Mouse (Mus musculus) neural tube, embryonic 15.5 days (tissue): ENCODE results near the gene Wwc2. TPM values are rescaled to one million over a fixed set of nuclear protein-coding genes. Genes with fewer than 3 reads are reported as not detected.

Source experiments
- ATAC-seq: fragments of 200-750 bp; cut with Nextera tagmentation; 2 replicates; pipeline ENCODE4 v1.8.0; 2017; ENCODE audit warnings: mild to moderate bottlenecking, moderate TSS enrichment, moderate library complexity; ENCODE audit not compliant: low FRiP score
- H3K27ac ChIP-seq: fragments of 300-500 bp; sonication (generic); replicated peaks from 2 replicates; pipeline ENCODE4 v1.5.1; 2015; ENCODE audit warnings: mild to moderate bottlenecking, inconsistent platforms
- H3K27me3 ChIP-seq: fragments of 300-500 bp; sonication (generic); replicated peaks from 2 replicates; pipeline ENCODE4 v1.6.1; 2015; ENCODE audit warnings: inconsistent platforms
- H3K36me3 ChIP-seq: fragments of 300-500 bp; sonication (generic); 2 replicates; pipeline ENCODE4 v1.6.1; 2015; ENCODE audit warnings: inconsistent platforms
- H3K4me1 ChIP-seq: fragments of 300-500 bp; sonication (generic); 2 replicates; pipeline ENCODE4 v1.6.1; 2015; ENCODE audit warnings: inconsistent platforms
- H3K4me2 ChIP-seq: fragments of 300-500 bp; sonication (generic); 2 replicates; pipeline ENCODE4 v1.6.1; 2015; ENCODE audit warnings: inconsistent platforms, mild to moderate bottlenecking, moderate library complexity
- H3K4me3 ChIP-seq: fragments of 300-500 bp; sonication (generic); replicated peaks from 2 replicates; pipeline ENCODE4 v1.5.1; 2015; ENCODE audit warnings: mild to moderate bottlenecking, inconsistent platforms
- H3K9ac ChIP-seq: fragments of 300-500 bp; sonication (generic); replicated peaks from 2 replicates; pipeline ENCODE4 v1.6.1; 2015; ENCODE audit warnings: mild to moderate bottlenecking, inconsistent platforms
- H3K9me3 ChIP-seq: fragments of 300-500 bp; sonication (generic); replicated peaks from 2 replicates; pipeline ENCODE4 v1.6.1; 2016; ENCODE audit warnings: inconsistent platforms
- WGBS: fragments of 180-500 bp; shearing (Covaris S2); methylation state at CpG from one replicate; pipeline ENCODE4 v1.1.7; 2015; ENCODE audit warnings: mixed read lengths; 5-methylcytosine and 5-hydroxymethylcytosine counted together
- polyA plus RNA-seq: library from polyadenylated mRNA; unstranded; fragments of >200 nt; fragmentation: Nextera tagmentation; extraction: Ambion mirVana; gene quantifications from 2 replicates; pipeline ENCODE4 v1.2.1, GENCODE M21; 2015

Gene Wwc2
- polyA plus RNA-seq, 1 experiment from 2014 or later: 5.8 TPM

GRCm38 (mm10) chr8:47988111-47988510 lies 2.6 kb downstream of the Wwc2 start:
- Histone ChIP-seq H3K9me3 (no peaks in the 10 kb centered on the region), H3K9ac (no peak overlapping the region), H3K4me3 (no peak overlapping the region), H3K27me3 (no peaks in the 10 kb centered on the region), H3K4me2 (peak overlapping the region; percentile 95), H3K36me3 (no peaks in the 10 kb centered on the region), H3K27ac (no peak overlapping the region), H3K4me1 (peaks cover 47% of the 10 kb centered on the region)
- ATAC-seq: no peak
- 58% methylated on average over 15 of the region's 15 CpGs for WGBS

- no peak overlapping the region for H3K9ac ChIP-seq
- 30% methylated on average over 10 of the region's 10 CpGs for WGBS
- no peaks in the 10 kb centered on the region for H3K36me3 ChIP-seq
- no peaks in the 10 kb centered on the region for H3K9me3 ChIP-seq
- no peak overlapping the region; the same call in 1 of the 2 replicates for H3K27ac ChIP-seq
- H3K4me3 ChIP-seq: no peak overlapping the region
- ATAC-seq: no peak
- H3K4me2 ChIP-seq: no peak overlapping the region
- H3K4me1 ChIP-seq: peaks cover 35% of the 10 kb centered on the region
- H3K27me3 ChIP-seq: no peaks in the 10 kb centered on the region
These were observed 5.1 kb downstream of the Wwc2 start for GRCm38 (mm10) chr8:47985644-47986043.

GRCm38 (mm10) chr8:47985243-47985642 lies 5.5 kb downstream of the Wwc2 start:
- no peaks in the 10 kb centered on the region for H3K27me3 ChIP-seq
- H3K9me3 ChIP-seq: no peaks in the 10 kb centered on the region
- H3K9ac ChIP-seq: no peak overlapping the region
- no peak overlapping the region for H3K4me3 ChIP-seq
- peaks cover 35% of the 10 kb centered on the region for H3K4me1 ChIP-seq
- ATAC-seq: no peak
- H3K27ac ChIP-seq: peak overlapping the region; percentile 28; the same call in 1 of the 2 replicates
- H3K36me3 ChIP-seq: no peaks in the 10 kb centered on the region
- H3K4me2 ChIP-seq: no peak overlapping the region

GRCm38 (mm10) chr8:47981075-47981474 lies 9.6 kb downstream of the Wwc2 start:
- no peak overlapping the region for H3K9ac ChIP-seq
- no peak overlapping the region for H3K27ac ChIP-seq
- WGBS: 96% methylated on average over 6 of the region's 6 CpGs
- H3K9me3 ChIP-seq: no peaks in the 10 kb centered on the region
- no peak for ATAC-seq
- no peaks in the 10 kb centered on the region for H3K27me3 ChIP-seq
- H3K4me1 ChIP-seq: peaks cover 9% of the 10 kb centered on the region
- H3K4me2 ChIP-seq: no peak overlapping the region
- H3K4me3 ChIP-seq: no peak overlapping the region
- no peaks in the 10 kb centered on the region for H3K36me3 ChIP-seq

GRCm38 (mm10) chr8:47979876-47980275 lies 10.8 kb downstream of the Wwc2 start:
- Histone ChIP-seq H3K36me3 (no peaks in the 10 kb centered on the region), H3K4me2 (no peak overlapping the region), H3K27ac (no peak overlapping the region), H3K9ac (no peak overlapping the region), H3K4me3 (no peak overlapping the region), H3K27me3 (no peaks in the 10 kb centered on the region), H3K4me1 (peaks cover 5% of the 10 kb centered on the region), H3K9me3 (no peaks in the 10 kb centered on the region)
- WGBS: 95% methylated on average over 8 of the region's 8 CpGs
- ATAC-seq: no peak

- H3K9ac ChIP-seq: no peak overlapping the region
- H3K4me3 ChIP-seq: no peak overlapping the region
- H3K36me3 ChIP-seq: no peaks in the 10 kb centered on the region
- H3K27me3 ChIP-seq: no peaks in the 10 kb centered on the region
- peaks cover 8% of the 10 kb centered on the region for H3K4me1 ChIP-seq
- ATAC-seq: no peak
- H3K4me2 ChIP-seq: no peak overlapping the region
- no peak overlapping the region for H3K27ac ChIP-seq
- 88% methylated on average over 6 of the region's 6 CpGs for WGBS
- no peaks in the 10 kb centered on the region for H3K9me3 ChIP-seq
These were observed 12.0 kb downstream of the Wwc2 start for GRCm38 (mm10) chr8:47978755-47979154.

- H3K27ac ChIP-seq: peak overlapping the region; percentile 29; the same call in 1 of the 2 replicates
- peak overlapping the region; percentile 31 for H3K4me3 ChIP-seq
- H3K4me2 ChIP-seq: peak overlapping the region; percentile 61
- H3K9ac ChIP-seq: peak overlapping the region; percentile 45
- peaks cover 8% of the 10 kb centered on the region for H3K4me1 ChIP-seq
- 34% methylated on average over 7 of the region's 7 CpGs for WGBS
- H3K36me3 ChIP-seq: no peaks in the 10 kb centered on the region
- no peaks in the 10 kb centered on the region for H3K27me3 ChIP-seq
- 0 out of 2 replicates have a peak, but pooled peaks have one; percentile 16 for ATAC-seq
- no peaks in the 10 kb centered on the region for H3K9me3 ChIP-seq
These were observed 15.8 kb downstream of the Wwc2 start for GRCm38 (mm10) chr8:47974963-47975314.

GRCm38 (mm10) chr8:47974138-47974962 lies 16.4 kb downstream of the Wwc2 start:
- WGBS: 19% methylated on average over 20 of the region's 20 CpGs
- H3K4me1 ChIP-seq: peaks cover 8% of the 10 kb centered on the region
- no peaks in the 10 kb centered on the region for H3K9me3 ChIP-seq
- ATAC-seq: peak; percentile 67
- H3K36me3 ChIP-seq: no peaks in the 10 kb centered on the region
- peak overlapping the region; percentile 31 for H3K4me3 ChIP-seq
- peak overlapping the region; percentile 29; the same call in 1 of the 2 replicates for H3K27ac ChIP-seq
- H3K9ac ChIP-seq: peak overlapping the region; percentile 45
- peak overlapping the region; percentile 61 for H3K4me2 ChIP-seq
- H3K27me3 ChIP-seq: no peaks in the 10 kb centered on the region

GRCm38 (mm10) chr8:47971121-47971520 lies 19.6 kb downstream of the Wwc2 start:
- no peaks in the 10 kb centered on the region for H3K9me3 ChIP-seq
- no peak overlapping the region for H3K9ac ChIP-seq
- no peak overlapping the region for H3K4me2 ChIP-seq
- no peaks in the 10 kb centered on the region for H3K27me3 ChIP-seq
- no peak overlapping the region for H3K27ac ChIP-seq
- WGBS: 62% methylated on average over 2 of the region's 2 CpGs
- no peak overlapping the region for H3K4me3 ChIP-seq
- ATAC-seq: no peak
- no peaks in the 10 kb centered on the region for H3K36me3 ChIP-seq
- H3K4me1 ChIP-seq: peaks cover 19% of the 10 kb centered on the region

- 75% methylated on average over 5 of the region's 5 CpGs for WGBS
- no peak for ATAC-seq
- H3K27ac ChIP-seq: no peak overlapping the region
- H3K27me3 ChIP-seq: no peaks in the 10 kb centered on the region
- no peaks in the 10 kb centered on the region for H3K36me3 ChIP-seq
- H3K9ac ChIP-seq: no peak overlapping the region
- peaks cover 19% of the 10 kb centered on the region for H3K4me1 ChIP-seq
- no peaks in the 10 kb centered on the region for H3K9me3 ChIP-seq
- H3K4me3 ChIP-seq: no peak overlapping the region
- H3K4me2 ChIP-seq: no peak overlapping the region
These were observed 20.1 kb downstream of the Wwc2 start for GRCm38 (mm10) chr8:47970576-47970975.

GRCm38 (mm10) chr8:47967045-47967920 lies 23.4 kb downstream of the Wwc2 start:
- no peak overlapping the region for H3K9ac ChIP-seq
- no peaks in the 10 kb centered on the region for H3K36me3 ChIP-seq
- 0 out of 2 replicates have a peak, but pooled peaks have one; percentile 53 for ATAC-seq
- peaks cover 14% of the 10 kb centered on the region for H3K4me1 ChIP-seq
- no peak overlapping the region for H3K27ac ChIP-seq
- H3K9me3 ChIP-seq: no peaks in the 10 kb centered on the region
- no peak overlapping the region for H3K4me3 ChIP-seq
- 0 out of 2 replicates have a peak overlapping the region, but pooled peaks have one; percentile 2 for H3K4me2 ChIP-seq
- H3K27me3 ChIP-seq: no peaks in the 10 kb centered on the region
- WGBS: 49% methylated on average over 20 of the region's 20 CpGs
